Mouse (Mus musculus): ENCODE measurements around the gene Pdgfb. TPM values are rescaled to one million over a fixed set of nuclear protein-coding genes. Genes with fewer than 3 reads are reported as not detected.
A peak's percentile ranks its signal among the peaks of the same experiment; 100 is the strongest.

Pdgfb gene
- polyA plus RNA-seq, 1 experiment from 2014 or later: 2.5 TPM

GRCm38 (mm10) chr15:80030399-80030798 lies 15.6 kb upstream of the Pdgfb start:
- 93% methylated on average over 10 of the region's 10 CpGs for WGBS
- Histone ChIP-seq H3K27ac (replicated peaks; ENCODE audit: low read depth, low read length) (no peak overlapping the region), H3K9ac (replicated peaks; ENCODE audit: low read length) (no peak overlapping the region), H3K27me3 (ENCODE audit: control insufficient read depth, insufficient read depth, low read length) (no peaks in the 10 kb centered on the region), H3K9me3 (replicated peaks; ENCODE audit: control insufficient read depth, low read length) (no peaks in the 10 kb centered on the region), H3K4me3 (ENCODE audit: low read depth, low read length) (no peak overlapping the region), H3K4me1 (ENCODE audit: control insufficient read depth, insufficient read depth, low read length) (no peaks in the 10 kb centered on the region), H3K36me3 (replicated peaks; ENCODE audit: control insufficient read depth, insufficient read depth, low read depth, low read length) (no peaks in the 10 kb centered on the region), H3K4me2 (ENCODE audit: low read depth, low read length) (no peak overlapping the region)
- DNase-seq (ENCODE audit: low spot score): no peak
- no peak for ATAC-seq (replicated peaks; ENCODE audit: insufficient number of reproducible peaks, low FRiP score, low TSS enrichment, low read depth)

- no peaks in the 10 kb centered on the region for H3K4me1 ChIP-seq (ENCODE audit: control insufficient read depth, insufficient read depth, low read length)
- WGBS: 79% methylated on average over 5 of the region's 5 CpGs
- H3K27me3 ChIP-seq (ENCODE audit: control insufficient read depth, insufficient read depth, low read length): no peaks in the 10 kb centered on the region
- H3K27ac ChIP-seq (replicated peaks; ENCODE audit: low read depth, low read length): no peak overlapping the region
- H3K9me3 ChIP-seq (replicated peaks; ENCODE audit: control insufficient read depth, low read length): no peaks in the 10 kb centered on the region
- no peak for DNase-seq (ENCODE audit: low spot score)
- H3K4me3 ChIP-seq (ENCODE audit: low read depth, low read length): no peak overlapping the region
- ATAC-seq (replicated peaks; ENCODE audit: insufficient number of reproducible peaks, low FRiP score, low TSS enrichment, low read depth): no peak
- no peak overlapping the region for H3K4me2 ChIP-seq (ENCODE audit: low read depth, low read length)
- H3K9ac ChIP-seq (replicated peaks; ENCODE audit: low read length): no peak overlapping the region
- H3K36me3 ChIP-seq (replicated peaks; ENCODE audit: control insufficient read depth, insufficient read depth, low read depth, low read length): no peaks in the 10 kb centered on the region
Observed at GRCm38 (mm10) chr15:80028862-80029261, 14.1 kb upstream of the Pdgfb start.

- no peak for ATAC-seq (replicated peaks; ENCODE audit: insufficient number of reproducible peaks, low FRiP score, low TSS enrichment, low read depth)
- H3K9me3 ChIP-seq (replicated peaks; ENCODE audit: control insufficient read depth, low read length): no peaks in the 10 kb centered on the region
- no peaks in the 10 kb centered on the region for H3K27me3 ChIP-seq (ENCODE audit: control insufficient read depth, insufficient read depth, low read length)
Observed at GRCm38 (mm10) chr15:80026689-80027353, 12.0 kb upstream of the Pdgfb start.

GRCm38 (mm10) chr15:80026061-80026460 lies 11.3 kb upstream of the Pdgfb start:
- no peaks in the 10 kb centered on the region for H3K27me3 ChIP-seq (ENCODE audit: control insufficient read depth, insufficient read depth, low read length)

More at GRCm38 (mm10) chr15:80026689-80027353, 12.0 kb upstream of the Pdgfb start:
- H3K4me3 ChIP-seq (ENCODE audit: low read depth, low read length): no peak overlapping the region
- H3K27ac ChIP-seq (replicated peaks; ENCODE audit: low read depth, low read length): no peak overlapping the region
- H3K9ac ChIP-seq (replicated peaks; ENCODE audit: low read length): no peak overlapping the region
- DNase-seq (ENCODE audit: low spot score): no peak
- no peak overlapping the region for H3K4me2 ChIP-seq (ENCODE audit: low read depth, low read length)
- no peaks in the 10 kb centered on the region for H3K4me1 ChIP-seq (ENCODE audit: control insufficient read depth, insufficient read depth, low read length)
- 74% methylated on average over 14 of the region's 14 CpGs for WGBS
- no peaks in the 10 kb centered on the region for H3K36me3 ChIP-seq (replicated peaks; ENCODE audit: control insufficient read depth, insufficient read depth, low read depth, low read length)

GRCm38 (mm10) chr15:80025615-80026014 lies 10.8 kb upstream of the Pdgfb start:
- DNase-seq (ENCODE audit: low spot score): no peak
- no peak overlapping the region for H3K27ac ChIP-seq (replicated peaks; ENCODE audit: low read depth, low read length)
- no peaks in the 10 kb centered on the region for H3K4me1 ChIP-seq (ENCODE audit: control insufficient read depth, insufficient read depth, low read length)
- H3K9me3 ChIP-seq (replicated peaks; ENCODE audit: control insufficient read depth, low read length): no peaks in the 10 kb centered on the region
- ATAC-seq (replicated peaks; ENCODE audit: insufficient number of reproducible peaks, low FRiP score, low TSS enrichment, low read depth): 0 out of 2 replicates have a peak, but pooled peaks have one; percentile 37
- no peak overlapping the region for H3K4me2 ChIP-seq (ENCODE audit: low read depth, low read length)
- no peaks in the 10 kb centered on the region for H3K27me3 ChIP-seq (ENCODE audit: control insufficient read depth, insufficient read depth, low read length)
- H3K4me3 ChIP-seq (ENCODE audit: low read depth, low read length): no peak overlapping the region
- no peak overlapping the region for H3K9ac ChIP-seq (replicated peaks; ENCODE audit: low read length)
- 53% methylated on average over 7 of the region's 7 CpGs for WGBS
- H3K36me3 ChIP-seq (replicated peaks; ENCODE audit: control insufficient read depth, insufficient read depth, low read depth, low read length): no peaks in the 10 kb centered on the region

More at GRCm38 (mm10) chr15:80026061-80026460, 11.3 kb upstream of the Pdgfb start:
- Histone ChIP-seq H3K27ac (replicated peaks; ENCODE audit: low read depth, low read length) (no peak overlapping the region), H3K4me3 (ENCODE audit: low read depth, low read length) (no peak overlapping the region), H3K4me1 (ENCODE audit: control insufficient read depth, insufficient read depth, low read length) (no peaks in the 10 kb centered on the region), H3K9me3 (replicated peaks; ENCODE audit: control insufficient read depth, low read length) (no peaks in the 10 kb centered on the region), H3K36me3 (replicated peaks; ENCODE audit: control insufficient read depth, insufficient read depth, low read depth, low read length) (no peaks in the 10 kb centered on the region), H3K9ac (replicated peaks; ENCODE audit: low read length) (0 out of 2 replicates have a peak overlapping the region, but pooled peaks have one; percentile 18), H3K4me2 (ENCODE audit: low read depth, low read length) (no peak overlapping the region)
- ATAC-seq (replicated peaks; ENCODE audit: insufficient number of reproducible peaks, low FRiP score, low TSS enrichment, low read depth): no peak
- WGBS: 73% methylated on average over 5 of the region's 5 CpGs
- DNase-seq (ENCODE audit: low spot score): no peak

DNA sequence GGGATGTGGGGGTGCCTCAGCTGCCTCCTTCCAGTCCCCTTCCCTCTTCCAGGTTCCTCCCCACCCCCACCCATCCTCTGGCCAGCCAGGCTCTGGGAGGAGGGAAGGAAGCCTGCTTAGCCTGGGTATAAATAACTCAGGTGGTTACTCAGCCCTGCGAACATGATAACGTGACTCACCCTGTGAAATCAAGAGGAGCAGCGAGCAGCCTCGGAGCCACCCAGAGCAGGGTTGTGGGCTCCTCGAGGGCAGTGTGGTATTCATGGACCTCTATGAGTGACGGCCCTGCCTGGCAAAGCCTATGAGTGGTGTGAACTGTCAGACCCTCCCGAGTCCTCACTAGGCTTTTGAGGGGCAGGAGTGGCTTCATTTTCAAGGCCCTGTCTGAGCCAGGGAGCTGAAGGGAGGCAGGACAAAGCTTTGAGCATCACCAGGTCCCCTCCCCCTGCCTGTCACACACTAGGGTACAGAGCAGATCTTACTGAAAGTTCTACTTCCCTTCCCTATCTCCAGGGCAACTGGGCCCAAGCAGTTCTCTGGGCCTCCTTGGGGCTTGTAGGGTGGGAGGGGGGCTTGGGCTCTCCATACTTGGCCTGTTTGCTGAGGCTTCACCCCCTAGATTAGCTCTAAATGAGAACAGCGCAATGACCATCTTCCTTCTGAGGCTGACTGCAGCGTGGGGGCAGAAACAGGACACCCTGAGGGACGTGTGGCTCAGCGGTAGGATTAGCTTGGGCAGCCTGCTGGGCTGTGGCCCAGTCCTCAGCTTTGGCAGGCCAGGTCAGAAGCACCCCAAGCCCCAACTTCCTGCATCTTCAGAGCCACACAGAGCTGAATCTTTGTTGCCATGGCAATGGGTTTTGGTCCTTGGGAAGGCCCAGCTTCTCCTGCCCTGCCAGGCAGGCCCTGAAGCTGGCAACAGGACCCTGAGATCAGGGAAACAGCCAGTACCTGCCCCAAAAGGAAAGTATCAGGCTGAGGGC lies 9.8 kb upstream of the Pdgfb start:
- Histone ChIP-seq H3K27me3 (ENCODE audit: control insufficient read depth, insufficient read depth, low read length) (no peaks in the 10 kb centered on the region), H3K9me3 (replicated peaks; ENCODE audit: control insufficient read depth, low read length) (no peaks in the 10 kb centered on the region), H3K4me3 (ENCODE audit: low read depth, low read length) (no peak overlapping the region), H3K4me2 (ENCODE audit: low read depth, low read length) (no peak overlapping the region), H3K27ac (replicated peaks; ENCODE audit: low read depth, low read length) (no peak overlapping the region), H3K36me3 (replicated peaks; ENCODE audit: control insufficient read depth, insufficient read depth, low read depth, low read length) (no peaks in the 10 kb centered on the region), H3K4me1 (ENCODE audit: control insufficient read depth, insufficient read depth, low read length) (no peaks in the 10 kb centered on the region), H3K9ac (replicated peaks; ENCODE audit: low read length) (no peak overlapping the region)
- DNase-seq (ENCODE audit: low spot score) (no peak), ATAC-seq (replicated peaks; ENCODE audit: insufficient number of reproducible peaks, low FRiP score, low TSS enrichment, low read depth) (no peak)
- whole genome bisulfite sequencing: 38% methylated on average over 11 of the region's 11 CpGs

- H3K4me1 ChIP-seq (ENCODE audit: control insufficient read depth, insufficient read depth, low read length): no peaks in the 10 kb centered on the region
- no peak overlapping the region for H3K9ac ChIP-seq (replicated peaks; ENCODE audit: low read length)
- DNase-seq (ENCODE audit: low spot score) (no peak), ATAC-seq (replicated peaks; ENCODE audit: insufficient number of reproducible peaks, low FRiP score, low TSS enrichment, low read depth) (no peak)
- H3K9me3 ChIP-seq (replicated peaks; ENCODE audit: control insufficient read depth, low read length): no peaks in the 10 kb centered on the region
- no peak overlapping the region for H3K4me2 ChIP-seq (ENCODE audit: low read depth, low read length)
- no peak overlapping the region for H3K4me3 ChIP-seq (ENCODE audit: low read depth, low read length)
- H3K27ac ChIP-seq (replicated peaks; ENCODE audit: low read depth, low read length): no peak overlapping the region
- peaks cover 12% of the 10 kb centered on the region for H3K27me3 ChIP-seq (ENCODE audit: control insufficient read depth, insufficient read depth, low read length)
- no peaks in the 10 kb centered on the region for H3K36me3 ChIP-seq (replicated peaks; ENCODE audit: control insufficient read depth, insufficient read depth, low read depth, low read length)
- WGBS: 69% methylated on average over 4 of the region's 4 CpGs
Observed at GRCm38 (mm10) chr15:80020516-80020915, 5.7 kb upstream of the Pdgfb start.

DNA sequence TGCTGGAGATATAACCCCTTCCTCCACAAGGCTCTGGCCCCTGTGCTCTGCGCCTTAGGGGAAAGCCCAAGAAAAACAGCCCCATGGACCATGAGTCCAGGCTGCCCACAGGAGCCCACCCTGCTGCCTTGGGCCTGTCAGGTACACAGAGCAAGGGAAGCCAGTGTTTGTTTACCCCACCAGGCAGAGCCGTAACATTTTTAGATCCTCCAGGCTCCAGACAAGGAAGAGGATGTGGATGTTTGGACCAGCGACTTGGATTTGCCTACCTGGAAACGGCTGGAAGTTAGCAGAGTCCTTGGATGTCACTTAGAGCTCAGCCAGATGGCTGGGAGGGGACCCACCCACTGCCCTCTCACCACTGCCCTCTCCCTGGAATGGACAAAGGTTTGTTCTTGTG lies 4.8 kb upstream of the Pdgfb start:
- no peak overlapping the region for H3K9ac ChIP-seq (replicated peaks; ENCODE audit: low read length)
- ATAC-seq (replicated peaks; ENCODE audit: insufficient number of reproducible peaks, low FRiP score, low TSS enrichment, low read depth) (no peak), DNase-seq (ENCODE audit: low spot score) (no peak)
- no peaks in the 10 kb centered on the region for H3K4me1 ChIP-seq (ENCODE audit: control insufficient read depth, insufficient read depth, low read length)
- no peaks in the 10 kb centered on the region for H3K36me3 ChIP-seq (replicated peaks; ENCODE audit: control insufficient read depth, insufficient read depth, low read depth, low read length)
- H3K4me3 ChIP-seq (ENCODE audit: low read depth, low read length): no peak overlapping the region
- H3K27me3 ChIP-seq (ENCODE audit: control insufficient read depth, insufficient read depth, low read length): peaks cover 21% of the 10 kb centered on the region
- WGBS: 44% methylated on average over 4 of the region's 4 CpGs
- no peak overlapping the region for H3K4me2 ChIP-seq (ENCODE audit: low read depth, low read length)
- H3K9me3 ChIP-seq (replicated peaks; ENCODE audit: control insufficient read depth, low read length): no peaks in the 10 kb centered on the region
- no peak overlapping the region for H3K27ac ChIP-seq (replicated peaks; ENCODE audit: low read depth, low read length)
